Comparison of ENCODE assay signal across 8 mouse cellular contexts in genomic region chr7:141443828-141444237, GRCm38 (mm10). TPM values are rescaled to one million over a fixed set of nuclear protein-coding genes. Genes with fewer than 3 reads are reported as not detected.
DNase-seq lines count a peak whose midpoint lies in the region; ATAC-seq and TF ChIP-seq lines count a peak whose summit lies in the region.

Pidd1 (minus strand) TSS chr7:141444025.

- in situ Hi-C loops in ES-E14 (cut with MboI; ENCODE audit: low sequenced_read_pairs in 2 of 2, unreplicated experiment in 2 of 2) = no loop called here

- WGBS in kidney, embryonic 15.5 days = under 1% methylated on average over 25 of the region's 25 CpGs

- peak within 1 kb of the TSS; percentile 83 for H3K9ac ChIP-seq in ES-E14 (ENCODE audit: insufficient read depth, low read depth, low read length, poor library complexity, severe bottlenecking)
- peak within 1 kb of the TSS; percentile 66 for H3K9ac ChIP-seq in kidney, embryonic 15.5 days

- no peaks in the 10 kb centered on the region for H3K9me3 ChIP-seq in ES-E14 (ENCODE audit: control insufficient read depth, insufficient read depth, low read depth, low read length)
- H3K9me3 ChIP-seq in kidney, embryonic 15.5 days (replicated peaks) = no peaks in the 10 kb centered on the region

- H3K36me3 ChIP-seq in ES-E14 (ENCODE audit: control insufficient read depth, insufficient read depth, low read length, poor library complexity, severe bottlenecking) = peaks cover 47% of the 10 kb centered on the region
- peaks cover 34% of the 10 kb centered on the region for H3K36me3 ChIP-seq in kidney, embryonic 15.5 days

- peak; percentile 55 for ATAC-seq in granulocyte monocyte progenitor cell, adult 5-6 weeks (replicated peaks; ENCODE audit: poor library complexity, severe bottlenecking)
- ATAC-seq in kidney, embryonic 15.5 days (replicated peaks; ENCODE audit: low FRiP score) = peak; percentile 53

- H3K4me2 ChIP-seq in kidney, embryonic 15.5 days = peak within 1 kb of the TSS; percentile 93

- DNase-seq in 3134 (ENCODE audit: extremely low read depth, insufficient read length, low spot score) (peak; percentile 91), ES-E14 (ENCODE audit: low read depth, low spot score) (peak; percentile 83)
- peak; percentile 19 to 25 for DNase-seq in cerebellum, postnatal 14 days
- DNase-seq in lung, postnatal 36 days = peak; percentile 77
- DNase-seq in spleen, postnatal 4 days (ENCODE audit: low spot score in 2 of 2) = peak; percentile 78 to 86
- no peak for DNase-seq in frontal cortex, postnatal 36 days (ENCODE audit: low spot score in 2 of 2)

- H3K4me1 ChIP-seq in ES-E14 (ENCODE audit: control insufficient read depth in 2 of 2, insufficient read depth in 2 of 2, low read length in 2 of 2, poor library complexity in 1 of 2) = peaks cover 0 to 15% of the 10 kb centered on the region in 2 experiments; a peak in 2 of 4 replicates
- H3K4me1 ChIP-seq in kidney, embryonic 15.5 days = peaks cover 52% of the 10 kb centered on the region

- peak within 1 kb of the TSS; percentile 14 for H3K27ac ChIP-seq in ES-E14 (ENCODE audit: insufficient read depth, low read depth, low read length, poor library complexity, severe bottlenecking)
- H3K27ac ChIP-seq in kidney, embryonic 15.5 days = peak within 1 kb of the TSS; percentile 84

- peak within 1 kb of the TSS; percentile 61 to 89 for H3K4me3 ChIP-seq in ES-E14 (ENCODE audit: insufficient read depth in 1 of 2, low read depth in 1 of 2, low read length in 2 of 2, poor library complexity in 1 of 2, severe bottlenecking in 1 of 2)
- H3K4me3 ChIP-seq in kidney, embryonic 15.5 days (replicated peaks) = peak within 1 kb of the TSS; percentile 55

- no peaks in the 10 kb centered on the region for H3K27me3 ChIP-seq in kidney, embryonic 15.5 days

TF ChIP-seq in ES-E14, 5 proteins besides CTCF, POLR2A, EP300 and RAD21:
- TF ChIP-seq HCFC1 (IDR thresholded peaks at IDR 0.05; ENCODE audit: borderline replicate concordance, insufficient read depth, low read length) = peak; percentile 56; the same call in 1 of the 2 replicates
- no peak for TF ChIP-seq CHD2 (IDR thresholded peaks at IDR 0.05; ENCODE audit: low read depth, low read length)
- no peak for TF ChIP-seq MAFK (IDR thresholded peaks at IDR 0.05; ENCODE audit: insufficient read depth, low read depth, low read length)

RNA-seq across cellular contexts. Expression of gene Pidd1, which starts in this region (rescaled TPM):
- total RNA-seq in ES-E14 (2012; rRNA removed) = 23.4 and 36.0 TPM in 2 replicates
- total RNA-seq in granulocyte monocyte progenitor cell, adult 5-6 weeks (2014; fragmentation: Nextera tagmentation) = 33.2 and 45.1 TPM in 2 replicates
- total RNA-seq in granulocyte monocyte progenitor cell, adult 5-6 weeks (2017) = 10.5 and 16.4 TPM in 2 replicates
- 10.5 and 12.6 TPM in 2 replicates for polyA plus RNA-seq in kidney, embryonic 15.5 days (2015; fragmentation: Nextera tagmentation; extraction: Ambion mirVana)

Comparison
In these comparisons a context has a peak if more than half of its experiments do, and no peak if none do; other contexts are left out.
1. DNase-seq: peak in 3134 (single experiment), ES-E14 (single experiment), cerebellum, postnatal 14 days (2 of 2), lung, postnatal 36 days (single experiment) and spleen, postnatal 4 days (2 of 2); none in frontal cortex, postnatal 36 days (0 of 2).